Mouse (Mus musculus) erythroblast, embryonic 14.5 days (primary cell): ENCODE results near the gene Mtus2. TPM values are rescaled to one million over a fixed set of nuclear protein-coding genes. Genes with fewer than 3 reads are reported as not detected.

Source experiments
- H3K27me3 ChIP-seq: 2 replicates; pipeline ENCODE4 v1.6.1; 2012; ENCODE audit warnings: inconsistent platforms; ENCODE audit not compliant: control insufficient read depth
- H3K36me3 ChIP-seq: 2 replicates; pipeline ENCODE4 v1.6.1; 2012; ENCODE audit warnings: mild to moderate bottlenecking, inconsistent platforms; ENCODE audit not compliant: control insufficient read depth
- H3K4me1 ChIP-seq: 2 replicates; pipeline ENCODE4 v1.6.1; 2012; ENCODE audit warnings: inconsistent platforms; ENCODE audit not compliant: control insufficient read depth
- H3K4me3 ChIP-seq: replicated peaks from 2 replicates; pipeline ENCODE3; 2012; ENCODE audit warnings: moderate library complexity, mild to moderate bottlenecking, inconsistent platforms
- H3K9me3 ChIP-seq: 2 replicates; pipeline ENCODE4 v1.6.1; 2012; ENCODE audit warnings: low read length, inconsistent platforms, mixed read lengths; ENCODE audit not compliant: control insufficient read depth
- GATA1 ChIP-seq: IDR thresholded peaks from 2 replicates; pipeline ENCODE4 v1.6.1; 2012; ENCODE audit warnings: low read length, inconsistent platforms, mixed read lengths
- TAL1 ChIP-seq: IDR thresholded peaks from 3 replicates; pipeline ENCODE4 v1.6.1; 2012; ENCODE audit warnings: low read length, inconsistent platforms, mixed read lengths
- polyA plus RNA-seq: library from polyadenylated mRNA; stranded (reverse); fragments of >175 nt; gene quantifications from 2 replicates; pipeline ENCODE4 v1.2.3, GENCODE M21; 2012

Gene Mtus2
- polyA plus RNA-seq, 1 experiment = not detected

DNA sequence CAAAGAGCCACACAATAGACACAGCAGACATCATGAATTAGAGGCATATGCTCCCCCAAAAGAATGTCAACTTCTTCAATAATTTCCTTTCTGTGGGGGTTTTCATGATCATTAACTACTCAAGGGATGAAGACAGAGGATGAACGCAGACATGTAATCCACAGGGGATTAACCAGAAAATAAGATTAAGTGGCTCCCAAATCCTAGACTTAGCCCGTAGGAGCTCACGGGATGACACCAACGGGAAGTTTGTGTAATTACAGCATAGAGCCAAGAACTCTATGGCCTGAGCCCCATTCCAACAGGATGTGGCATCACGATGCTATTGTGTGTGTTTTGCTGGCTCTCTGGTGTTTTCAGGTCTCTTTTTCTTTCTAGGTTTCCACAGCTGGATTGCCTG, 12.4 kb downstream of the Mtus2 start:
- Histone ChIP-seq H3K9me3 (peaks cover 6% of the 10 kb centered on the region), H3K4me3 (no peak overlapping the region), H3K4me1 (no peaks in the 10 kb centered on the region), H3K27me3 (no peaks in the 10 kb centered on the region), H3K36me3 (no peaks in the 10 kb centered on the region)
- TF ChIP-seq GATA1 = no peak
- TF ChIP-seq TAL1 = no peak

DNA sequence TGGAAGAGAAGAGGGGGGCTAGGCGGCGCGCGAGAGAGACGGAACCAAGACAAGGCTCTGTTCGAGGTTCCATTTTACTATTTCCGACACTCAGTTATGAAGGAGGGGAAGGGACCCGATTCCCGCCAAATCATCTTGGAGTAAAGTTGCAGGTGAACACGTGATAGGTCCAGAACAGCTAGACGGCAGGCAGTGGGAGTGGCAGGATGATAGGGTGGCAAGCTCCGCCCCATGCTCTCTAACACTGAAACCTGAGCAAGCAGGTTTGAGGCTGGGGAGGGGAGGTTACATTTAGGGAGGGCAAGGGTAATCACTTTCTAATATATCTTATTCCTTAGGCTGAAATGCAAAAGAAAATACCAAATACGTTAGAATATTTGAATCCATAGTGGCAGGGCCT, 18.9 kb downstream of the Mtus2 start:
- no peak for TF ChIP-seq GATA1
- TF ChIP-seq TAL1 = no peak
- peaks cover 13% of the 10 kb centered on the region for H3K9me3 ChIP-seq
- no peaks in the 10 kb centered on the region for H3K4me1 ChIP-seq
- H3K36me3 ChIP-seq = no peaks in the 10 kb centered on the region
- no peaks in the 10 kb centered on the region for H3K27me3 ChIP-seq
- no peak overlapping the region for H3K4me3 ChIP-seq

DNA sequence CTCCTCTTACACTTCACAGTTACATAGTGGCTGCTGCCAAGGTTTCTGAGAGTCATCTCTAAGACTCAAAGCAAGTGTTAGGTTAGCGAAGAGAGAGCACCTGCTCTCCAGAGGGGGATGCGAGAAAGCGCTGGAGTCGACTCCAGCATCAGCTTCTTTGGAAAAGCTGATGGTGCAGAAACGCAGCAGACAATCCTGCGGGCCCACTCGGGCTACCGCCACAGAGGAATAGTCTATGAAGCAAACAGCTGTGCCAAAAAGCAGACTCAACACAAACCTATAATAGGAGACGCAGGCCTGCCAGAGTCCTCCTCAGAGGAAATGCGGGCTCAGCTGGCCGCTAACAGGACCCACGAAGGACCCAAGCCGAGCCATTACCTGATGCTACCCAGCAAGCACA, 23.5 kb downstream of the Mtus2 start:
- no peak overlapping the region for H3K4me3 ChIP-seq
- peaks cover 26% of the 10 kb centered on the region for H3K9me3 ChIP-seq
- no peaks in the 10 kb centered on the region for H3K36me3 ChIP-seq
- no peak for TF ChIP-seq TAL1
- no peak for TF ChIP-seq GATA1
- H3K27me3 ChIP-seq = no peaks in the 10 kb centered on the region
- H3K4me1 ChIP-seq = no peaks in the 10 kb centered on the region

DNA sequence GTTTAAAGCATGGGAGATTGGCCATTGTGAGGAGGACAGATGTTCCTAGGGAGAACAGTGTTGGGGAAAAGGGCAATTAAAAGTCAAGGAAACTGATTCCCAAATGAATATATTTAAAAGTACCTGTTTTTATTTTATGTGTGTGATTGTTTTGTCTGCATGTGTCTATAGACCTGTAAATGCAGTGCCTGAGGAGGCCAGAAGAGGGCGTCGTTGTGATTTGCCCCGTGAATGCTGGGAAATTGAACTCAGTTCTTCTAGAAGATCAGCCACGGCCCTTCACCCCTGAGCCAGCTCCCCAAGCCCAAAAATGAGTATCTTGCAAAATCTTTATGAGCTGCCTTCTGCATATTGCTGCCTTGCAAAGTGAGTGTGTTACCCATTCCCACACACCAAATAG, 33.2 kb downstream of the Mtus2 start:
- Histone ChIP-seq H3K27me3 (no peaks in the 10 kb centered on the region), H3K36me3 (no peaks in the 10 kb centered on the region), H3K4me3 (no peak overlapping the region), H3K9me3 (peaks cover 27% of the 10 kb centered on the region), H3K4me1 (no peaks in the 10 kb centered on the region)
- no peak for TF ChIP-seq TAL1
- no peak for TF ChIP-seq GATA1

DNA sequence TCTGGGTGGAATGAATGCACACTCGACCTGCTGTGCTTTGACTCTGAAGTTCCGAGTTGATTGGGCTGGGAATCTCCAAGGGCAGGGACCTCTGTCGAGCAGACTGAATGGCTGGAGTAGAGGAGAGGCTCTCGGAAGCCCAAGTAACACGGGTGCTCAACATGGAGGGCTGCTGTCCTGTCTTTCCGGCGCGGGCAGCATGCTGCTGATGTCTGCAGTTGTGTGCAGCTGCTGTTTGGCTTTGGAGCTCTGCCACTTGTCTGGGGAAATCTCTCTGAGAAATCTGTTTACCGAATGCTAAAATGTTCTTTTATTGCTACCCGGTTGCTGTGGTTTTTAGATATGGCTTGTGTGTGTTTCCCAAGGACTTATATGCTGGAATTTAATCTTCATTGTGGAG, 33.7 kb downstream of the Mtus2 start:
- Histone ChIP-seq H3K36me3 (no peaks in the 10 kb centered on the region), H3K4me1 (no peaks in the 10 kb centered on the region), H3K9me3 (peaks cover 26% of the 10 kb centered on the region), H3K4me3 (no peak overlapping the region), H3K27me3 (no peaks in the 10 kb centered on the region)
- TF ChIP-seq GATA1 (no peak), TAL1 (no peak)

DNA sequence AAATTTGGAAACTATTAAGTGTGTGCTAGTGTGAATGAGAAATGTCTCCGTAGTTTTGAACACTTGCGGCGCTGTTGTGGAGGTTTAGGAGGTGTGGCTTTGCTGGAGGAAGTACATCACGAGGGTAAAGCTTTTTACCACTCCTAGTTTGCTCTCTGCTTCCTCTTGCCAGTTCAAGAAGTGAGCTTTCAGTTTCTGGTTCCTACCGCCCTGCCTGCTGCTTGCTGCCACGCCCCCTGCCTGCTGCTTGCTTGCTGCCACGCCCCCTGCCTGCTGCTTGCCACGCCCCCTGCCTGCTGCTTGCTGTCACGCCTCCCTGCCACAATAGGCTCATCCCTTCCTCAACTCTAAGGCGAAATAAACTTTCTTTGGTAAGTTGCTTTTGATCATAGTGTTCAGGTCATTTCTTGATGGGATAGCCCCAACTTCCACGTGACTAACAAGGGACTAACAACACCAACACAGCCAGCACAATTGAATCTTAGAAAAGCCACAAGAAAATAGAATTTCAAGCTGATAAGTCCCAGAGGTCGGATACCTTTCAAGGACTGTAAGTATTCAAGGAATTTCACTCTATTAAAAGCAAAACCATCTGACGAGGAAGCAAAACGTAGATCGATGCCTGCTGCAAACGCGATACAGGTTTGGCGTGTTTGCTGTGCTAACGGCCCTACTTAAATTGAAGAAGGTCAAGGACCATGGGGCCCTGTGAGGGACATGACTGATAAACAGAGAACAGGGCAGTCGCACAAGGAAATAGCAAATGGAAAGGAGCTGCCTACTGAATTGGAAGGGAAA, 35.7 kb downstream of the Mtus2 start:
- Histone ChIP-seq H3K4me1 (no peaks in the 10 kb centered on the region), H3K9me3 (peaks cover 11% of the 10 kb centered on the region), H3K27me3 (no peaks in the 10 kb centered on the region), H3K4me3 (no peak overlapping the region), H3K36me3 (no peaks in the 10 kb centered on the region)
- TF ChIP-seq TAL1 (no peak), GATA1 (no peak)

DNA sequence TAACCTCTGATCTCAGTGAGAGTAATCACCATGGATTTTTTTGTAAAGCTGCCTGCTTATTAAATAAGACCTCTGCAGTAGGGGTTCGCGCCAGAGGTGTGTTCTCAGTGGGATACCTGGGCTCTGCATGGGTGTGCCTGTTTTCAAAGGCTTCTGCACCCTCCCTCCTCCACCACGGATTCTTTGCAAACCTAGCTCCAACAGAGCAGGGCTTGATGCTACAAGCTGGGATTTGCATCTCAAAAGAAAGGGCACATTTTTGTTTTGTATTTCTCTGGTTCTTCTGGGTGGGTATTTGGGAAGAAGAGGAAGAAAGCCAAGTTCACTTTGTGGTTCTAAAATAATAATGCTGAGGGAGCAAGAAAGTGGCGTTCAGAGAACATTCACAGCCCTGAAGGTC, 48.1 kb downstream of the Mtus2 start:
- no peaks in the 10 kb centered on the region for H3K27me3 ChIP-seq
- H3K4me1 ChIP-seq = no peaks in the 10 kb centered on the region
- H3K36me3 ChIP-seq = no peaks in the 10 kb centered on the region
- H3K4me3 ChIP-seq = no peak overlapping the region
- TF ChIP-seq TAL1 (no peak), GATA1 (no peak)
- peaks cover 2% of the 10 kb centered on the region; the same call in 1 of the 2 replicates for H3K9me3 ChIP-seq

DNA sequence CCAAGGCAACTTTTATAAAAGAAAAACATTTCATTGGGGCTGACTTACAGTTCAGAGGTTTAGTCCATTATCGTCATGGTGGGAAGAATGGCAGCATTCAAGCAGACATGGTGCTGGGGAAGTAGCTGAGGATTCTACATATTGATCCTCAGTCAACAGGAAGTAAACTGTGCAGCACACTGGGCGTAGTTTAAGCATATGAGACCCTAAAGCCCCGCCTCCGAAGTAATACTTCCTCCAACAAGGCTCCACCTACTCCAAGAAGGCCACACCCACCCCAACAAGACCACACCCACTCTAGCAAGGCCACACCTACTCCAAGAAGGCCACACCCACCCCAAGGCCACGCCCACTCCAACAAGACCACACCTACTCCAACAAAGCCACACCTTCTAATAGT, 55.0 kb downstream of the Mtus2 start:
- no peaks in the 10 kb centered on the region for H3K4me1 ChIP-seq
- H3K4me3 ChIP-seq = no peak overlapping the region
- no peaks in the 10 kb centered on the region for H3K36me3 ChIP-seq
- no peaks in the 10 kb centered on the region for H3K27me3 ChIP-seq
- TF ChIP-seq GATA1 (no peak), TAL1 (no peak)
- H3K9me3 ChIP-seq = peaks cover 21% of the 10 kb centered on the region

DNA sequence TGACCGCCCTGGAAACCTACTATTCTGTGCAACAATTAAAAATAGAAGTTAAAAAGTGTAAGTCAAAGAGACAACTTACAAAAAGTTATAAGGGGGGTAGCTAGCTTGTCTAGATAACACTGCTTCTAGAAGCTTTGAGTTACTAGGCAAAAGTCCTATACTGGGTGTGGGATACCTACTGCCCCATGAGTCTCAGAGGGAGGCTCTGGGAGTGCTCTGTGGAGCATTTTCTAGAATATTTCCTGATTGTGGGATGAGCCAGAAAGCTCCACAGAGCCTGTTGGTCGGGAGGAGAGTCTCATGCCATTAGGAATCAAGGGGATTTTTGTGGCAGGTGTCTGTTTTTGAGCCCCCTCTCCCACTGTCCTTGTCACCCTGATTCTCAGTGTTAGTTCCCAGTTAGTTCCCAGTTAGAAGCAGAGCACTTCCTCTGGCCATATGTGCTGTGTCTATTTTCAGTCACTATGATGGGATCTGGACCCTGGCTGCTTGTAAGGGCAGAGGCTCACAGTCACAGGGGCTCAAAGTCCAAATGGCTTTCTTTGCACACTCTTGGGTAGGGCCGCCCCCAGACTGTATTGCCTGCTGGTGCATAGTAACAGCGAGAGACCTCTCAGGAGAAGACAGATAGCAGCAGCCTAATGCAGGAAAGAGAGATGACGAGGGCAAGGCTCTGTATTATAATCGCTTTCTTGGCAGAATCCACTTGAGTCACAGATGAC, 57.2 kb downstream of the Mtus2 start:
- H3K9me3 ChIP-seq = peaks cover 32% of the 10 kb centered on the region
- no peak overlapping the region for H3K4me3 ChIP-seq
- no peaks in the 10 kb centered on the region for H3K27me3 ChIP-seq
- TF ChIP-seq GATA1 (no peak), TAL1 (no peak)
- no peaks in the 10 kb centered on the region for H3K4me1 ChIP-seq
- no peaks in the 10 kb centered on the region for H3K36me3 ChIP-seq

DNA sequence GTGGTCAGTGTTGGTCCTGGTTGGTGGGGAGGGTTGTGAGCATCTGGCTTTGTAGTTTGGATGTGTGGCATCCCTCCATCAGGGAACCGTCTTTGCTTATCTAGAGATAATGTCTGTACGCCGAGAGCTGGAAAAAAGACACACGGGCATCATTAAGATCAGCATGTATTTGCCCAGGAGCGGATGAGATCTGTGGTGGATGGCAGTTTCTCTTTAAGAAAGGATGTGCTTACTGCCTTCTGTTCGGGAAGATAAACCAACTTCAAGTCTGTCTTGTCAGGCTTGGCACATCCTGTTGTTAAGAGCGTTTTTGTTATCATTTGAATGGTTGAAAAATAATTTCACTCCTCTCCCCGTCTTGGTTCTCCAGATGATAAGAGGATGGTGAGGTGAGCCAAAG, 58.3 kb downstream of the Mtus2 start:
- no peaks in the 10 kb centered on the region for H3K36me3 ChIP-seq
- no peaks in the 10 kb centered on the region for H3K27me3 ChIP-seq
- no peak overlapping the region for H3K4me3 ChIP-seq
- peaks cover 35% of the 10 kb centered on the region for H3K9me3 ChIP-seq
- no peak for TF ChIP-seq GATA1
- no peak for TF ChIP-seq TAL1
- H3K4me1 ChIP-seq = no peaks in the 10 kb centered on the region
